Mouse (Mus musculus): ENCODE measurements around the gene Hps5. TPM values are rescaled to one million over a fixed set of nuclear protein-coding genes. Genes with fewer than 3 reads are reported as not detected.
A peak's percentile ranks its signal among the peaks of the same experiment; 100 is the strongest.
"Not testable (repeated sequence)": the region's sequence is repeated elsewhere in the genome, so short reads cannot be mapped to it uniquely, and the experiment has no call there.

Hps5 gene
- polyA plus RNA-seq, 1 experiment from 2014 or later = 24.5 TPM

- no peaks in the 10 kb centered on the region for H3K9me3 ChIP-seq (ENCODE audit: low read depth, low read length)
- peak; percentile 61 for DNase-seq
- H3K4me2 ChIP-seq = no peak overlapping the region
- H3K9ac ChIP-seq = no peak overlapping the region
- H3K27me3 ChIP-seq (ENCODE audit: insufficient read depth, low read length) = no peaks in the 10 kb centered on the region
- 48% methylated on average over 20 of the region's 20 CpGs for WGBS
- H3K36me3 ChIP-seq (ENCODE audit: insufficient read depth) = peaks cover 23% of the 10 kb centered on the region
- ATAC-seq (ENCODE audit: insufficient read depth) = no peak
- no peak overlapping the region for H3K27ac ChIP-seq (ENCODE audit: low read depth)
- peaks cover 15% of the 10 kb centered on the region for H3K4me1 ChIP-seq (ENCODE audit: insufficient read depth)
- TF ChIP-seq CTCF (IDR thresholded peaks at IDR 0.05; ENCODE audit: low read depth) = no peak
- no peak overlapping the region for H3K4me3 ChIP-seq (ENCODE audit: low read depth, low read length)
These were observed 31.4 kb upstream of the Hps5 start for GRCm38 (mm10) chr7:46827046-46827802.

- not testable (repeated sequence) for ATAC-seq (ENCODE audit: insufficient read depth); H3K27ac ChIP-seq (ENCODE audit: low read depth)
These were observed 25.2 kb upstream of the Hps5 start for GRCm38 (mm10) chr7:46820876-46821632.

GRCm38 (mm10) chr7:46814012-46814411, 18.1 kb upstream of the Hps5 start:
- no peaks in the 10 kb centered on the region for H3K27me3 ChIP-seq (ENCODE audit: insufficient read depth, low read length)
- H3K27ac ChIP-seq (ENCODE audit: low read depth) = no peak overlapping the region
- no peak for ATAC-seq (ENCODE audit: insufficient read depth)
- no peaks in the 10 kb centered on the region for H3K9me3 ChIP-seq (ENCODE audit: low read depth, low read length)
- 90% methylated on average over 4 of the region's 4 CpGs for WGBS
- H3K4me2 ChIP-seq = no peak overlapping the region
- H3K36me3 ChIP-seq (ENCODE audit: insufficient read depth) = peaks cover 89% of the 10 kb centered on the region
- TF ChIP-seq CTCF (IDR thresholded peaks at IDR 0.05; ENCODE audit: low read depth) = no peak
- H3K9ac ChIP-seq = no peak overlapping the region
- no peak overlapping the region for H3K4me3 ChIP-seq (ENCODE audit: low read depth, low read length)
- no peak for DNase-seq
- H3K4me1 ChIP-seq (ENCODE audit: insufficient read depth) = no peaks in the 10 kb centered on the region

More at GRCm38 (mm10) chr7:46820876-46821632, 25.2 kb upstream of the Hps5 start:
- not testable (repeated sequence) for H3K4me3 ChIP-seq (ENCODE audit: low read depth, low read length); H3K4me2 ChIP-seq; H3K4me1 ChIP-seq (ENCODE audit: insufficient read depth); H3K27me3 ChIP-seq (ENCODE audit: insufficient read depth, low read length); H3K9me3 ChIP-seq (ENCODE audit: low read depth, low read length); H3K9ac ChIP-seq; DNase-seq
- 77% methylated on average over 15 of the region's 15 CpGs for WGBS
- H3K36me3 ChIP-seq (ENCODE audit: insufficient read depth) = peaks cover 70% of the 10 kb centered on the region

GRCm38 (mm10) chr7:46810325-46810724, 14.5 kb upstream of the Hps5 start:
- peaks cover 84% of the 10 kb centered on the region for H3K36me3 ChIP-seq (ENCODE audit: insufficient read depth)
- H3K9ac ChIP-seq = no peak overlapping the region
- H3K9me3 ChIP-seq (ENCODE audit: low read depth, low read length) = no peaks in the 10 kb centered on the region
- no peak for DNase-seq
- no peaks in the 10 kb centered on the region for H3K4me1 ChIP-seq (ENCODE audit: insufficient read depth)
- no peak overlapping the region for H3K4me2 ChIP-seq
- H3K27ac ChIP-seq (ENCODE audit: low read depth) = no peak overlapping the region
- H3K4me3 ChIP-seq (ENCODE audit: low read depth, low read length) = no peak overlapping the region
- 88% methylated on average over 6 of the region's 6 CpGs for WGBS
- ATAC-seq (ENCODE audit: insufficient read depth) = no peak
- no peak for TF ChIP-seq CTCF (IDR thresholded peaks at IDR 0.05; ENCODE audit: low read depth)
- H3K27me3 ChIP-seq (ENCODE audit: insufficient read depth, low read length) = no peaks in the 10 kb centered on the region

GRCm38 (mm10) chr7:46796779-46797178, 915 bp upstream of the Hps5 start:
- no peak for TF ChIP-seq CTCF (IDR thresholded peaks at IDR 0.05; ENCODE audit: low read depth)
- ATAC-seq (ENCODE audit: insufficient read depth) (no peak), DNase-seq (no peak)
- Histone ChIP-seq H3K36me3 (ENCODE audit: insufficient read depth) (peaks cover 18% of the 10 kb centered on the region), H3K27ac (ENCODE audit: low read depth) (no peak overlapping the region), H3K4me2 (peak overlapping the region; percentile 92), H3K4me3 (ENCODE audit: low read depth, low read length) (peak overlapping the region; percentile 96), H3K9ac (peak overlapping the region; percentile 90), H3K4me1 (ENCODE audit: insufficient read depth) (peaks cover 8% of the 10 kb centered on the region), H3K27me3 (ENCODE audit: insufficient read depth, low read length) (no peaks in the 10 kb centered on the region), H3K9me3 (ENCODE audit: low read depth, low read length) (no peaks in the 10 kb centered on the region)
- WGBS = 47% methylated on average over 6 of the region's 6 CpGs

- Histone ChIP-seq H3K9me3 (ENCODE audit: low read depth, low read length) (no peaks in the 10 kb centered on the region), H3K4me3 (ENCODE audit: low read depth, low read length) (peak overlapping the region; percentile 96), H3K4me1 (ENCODE audit: insufficient read depth) (peaks cover 8% of the 10 kb centered on the region), H3K9ac (peak overlapping the region; percentile 90), H3K4me2 (peak overlapping the region; percentile 92), H3K27me3 (ENCODE audit: insufficient read depth, low read length) (no peaks in the 10 kb centered on the region), H3K27ac (ENCODE audit: low read depth) (peak overlapping the region; percentile 89), H3K36me3 (ENCODE audit: insufficient read depth) (peaks cover 14% of the 10 kb centered on the region)
- ATAC-seq (ENCODE audit: insufficient read depth) = no peak
- TF ChIP-seq CTCF (IDR thresholded peaks at IDR 0.05; ENCODE audit: low read depth) = no peak
- under 1% methylated on average over 30 of the region's 31 CpGs for WGBS
- DNase-seq = no peak
These were observed 379 bp upstream of the Hps5 start for GRCm38 (mm10) chr7:46796206-46796679.

GRCm38 (mm10) chr7:46793871-46794270, 2.0 kb downstream of the Hps5 start:
- H3K4me1 ChIP-seq (ENCODE audit: insufficient read depth) = peaks cover 8% of the 10 kb centered on the region
- no peak overlapping the region for H3K9ac ChIP-seq
- ATAC-seq (ENCODE audit: insufficient read depth) (no peak), DNase-seq (no peak)
- peaks cover 9% of the 10 kb centered on the region for H3K36me3 ChIP-seq (ENCODE audit: insufficient read depth)
- H3K4me2 ChIP-seq = no peak overlapping the region
- no peaks in the 10 kb centered on the region for H3K9me3 ChIP-seq (ENCODE audit: low read depth, low read length)
- no peak overlapping the region for H3K4me3 ChIP-seq (ENCODE audit: low read depth, low read length)
- H3K27ac ChIP-seq (ENCODE audit: low read depth) = no peak overlapping the region
- TF ChIP-seq CTCF (IDR thresholded peaks at IDR 0.05; ENCODE audit: low read depth) = no peak
- no peaks in the 10 kb centered on the region for H3K27me3 ChIP-seq (ENCODE audit: insufficient read depth, low read length)
- 83% methylated on average over 4 of the region's 4 CpGs for WGBS

Data from lung, embryonic 14.5 days (tissue).